Mouse (Mus musculus): ENCODE results near the gene Adgrg3. TPM values are rescaled to one million over a fixed set of nuclear protein-coding genes. Genes with fewer than 3 reads are reported as not detected.
A peak's percentile ranks its signal among the peaks of the same experiment; 100 is the strongest.
"Not testable (repeated sequence)": the region's sequence is repeated elsewhere in the genome, so short reads cannot be mapped to it uniquely, and the experiment has no call there.

The Adgrg3 gene
- polyA plus RNA-seq, 1 experiment from 2014 or later: 3.1 TPM

DNA sequence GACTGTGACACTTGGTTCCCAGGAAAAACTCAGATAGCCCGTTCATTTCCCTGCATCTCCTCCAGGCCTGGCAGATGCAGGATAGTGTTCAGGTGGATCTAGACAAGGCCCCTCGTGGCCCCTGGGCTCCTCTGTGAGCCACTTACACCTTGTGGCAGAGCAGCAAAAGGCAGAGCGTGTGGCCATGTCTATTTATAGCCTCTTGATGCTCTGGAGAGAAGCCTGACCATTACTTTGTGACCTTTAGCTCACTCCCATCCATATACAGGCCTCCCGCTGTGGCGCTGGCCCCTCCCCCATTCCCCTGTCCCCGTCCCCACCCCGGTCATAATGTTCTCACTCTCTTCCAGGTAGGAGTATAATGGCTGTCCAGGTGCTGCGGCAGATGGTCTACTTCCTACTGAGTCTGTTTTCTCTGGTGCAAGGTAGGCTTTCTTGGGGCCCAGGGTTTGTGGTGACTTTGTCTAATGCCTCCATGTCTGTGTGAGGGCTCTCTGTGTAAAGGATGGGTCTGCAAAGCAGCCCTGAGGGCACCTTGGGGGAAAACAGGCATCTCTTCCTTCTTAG, 15.3 kb upstream of the Adgrg3 start:
- H3K9ac ChIP-seq: no peak overlapping the region
- H3K4me2 ChIP-seq: no peak overlapping the region
- WGBS: 42% methylated on average over 8 of the region's 8 CpGs

DNA sequence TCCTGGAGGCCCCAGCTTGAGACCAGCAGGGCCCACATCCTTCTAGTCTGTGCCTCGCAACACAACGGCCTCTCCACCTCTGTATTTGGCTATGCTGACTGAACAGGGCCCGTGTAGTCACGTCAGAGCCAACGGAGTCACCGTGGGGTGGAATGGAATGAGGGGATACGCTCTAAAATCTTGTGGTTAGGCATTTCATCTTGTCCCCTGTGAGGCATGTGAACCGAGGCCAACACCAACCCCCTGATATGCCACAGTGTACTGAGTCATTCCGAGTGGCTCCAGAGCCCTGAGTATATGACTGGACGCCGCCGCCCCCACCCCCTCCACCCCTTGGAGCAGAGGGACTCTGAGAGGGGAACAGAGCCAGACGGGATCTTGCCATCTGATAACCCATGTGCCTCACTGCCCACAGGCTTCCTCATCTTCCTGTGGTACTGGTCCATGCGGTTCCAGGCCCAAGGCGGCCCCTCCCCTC, 5.0 kb upstream of the Adgrg3 start:
- no peak overlapping the region for H3K4me3 ChIP-seq (replicated peaks)
- no peak overlapping the region for H3K4me2 ChIP-seq
- H3K9me3 ChIP-seq: no peaks in the 10 kb centered on the region
- H3K27ac ChIP-seq: no peak overlapping the region
- no peaks in the 10 kb centered on the region for H3K4me1 ChIP-seq
- WGBS: 81% methylated on average over 15 of the region's 15 CpGs
- no peaks in the 10 kb centered on the region for H3K27me3 ChIP-seq (replicated peaks)
- no peak for ATAC-seq (ENCODE audit: insufficient read depth, low FRiP score, low read depth)
- H3K9ac ChIP-seq: no peak overlapping the region
- H3K36me3 ChIP-seq: 0 out of 2 replicates have a peak, but pooled peaks cover 7% of the 10 kb centered on the region

More for the DNA sequence above, 15.3 kb upstream of the Adgrg3 start:
- H3K27ac ChIP-seq: peak overlapping the region; percentile 38; the same call in 1 of the 2 replicates
- H3K4me1 ChIP-seq: peaks cover 34% of the 10 kb centered on the region
- no peaks in the 10 kb centered on the region for H3K9me3 ChIP-seq
- peaks cover 8% of the 10 kb centered on the region; the same call in 1 of the 2 replicates for H3K36me3 ChIP-seq
- ATAC-seq (ENCODE audit: insufficient read depth, low FRiP score, low read depth): 0 out of 2 replicates have a peak, but pooled peaks have one; percentile 3
- no peaks in the 10 kb centered on the region for H3K27me3 ChIP-seq (replicated peaks)
- no peak overlapping the region for H3K4me3 ChIP-seq (replicated peaks)

DNA sequence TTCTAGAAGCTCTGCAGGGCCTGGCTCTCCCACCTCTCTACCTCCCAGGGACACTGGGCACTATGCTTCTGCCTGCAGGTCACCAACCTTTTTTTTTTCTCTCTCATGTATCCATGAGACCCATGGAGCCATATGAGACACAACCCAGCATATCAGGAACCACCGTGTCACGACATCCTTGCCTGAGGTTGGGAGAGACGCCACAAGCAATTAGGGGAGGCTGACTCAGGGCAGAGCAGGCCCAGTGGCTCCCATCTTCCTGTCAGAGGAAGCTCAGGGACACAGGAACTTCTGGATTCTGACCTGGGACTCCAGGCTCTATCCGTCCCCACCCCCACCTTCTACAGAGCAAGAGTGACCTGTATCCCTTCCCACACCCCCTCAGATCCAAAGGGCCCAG, 1.6 kb upstream of the Adgrg3 start:
- Histone ChIP-seq H3K4me3 (replicated peaks) (no peak overlapping the region), H3K36me3 (0 out of 2 replicates have a peak, but pooled peaks cover 7% of the 10 kb centered on the region), H3K27me3 (replicated peaks) (no peaks in the 10 kb centered on the region), H3K27ac (no peak overlapping the region), H3K4me2 (no peak overlapping the region), H3K9ac (no peak overlapping the region), H3K9me3 (no peaks in the 10 kb centered on the region), H3K4me1 (0 out of 2 replicates have a peak, but pooled peaks cover 2% of the 10 kb centered on the region)
- no peak for ATAC-seq (ENCODE audit: insufficient read depth, low FRiP score, low read depth)
- 63% methylated on average over 4 of the region's 4 CpGs for WGBS

DNA sequence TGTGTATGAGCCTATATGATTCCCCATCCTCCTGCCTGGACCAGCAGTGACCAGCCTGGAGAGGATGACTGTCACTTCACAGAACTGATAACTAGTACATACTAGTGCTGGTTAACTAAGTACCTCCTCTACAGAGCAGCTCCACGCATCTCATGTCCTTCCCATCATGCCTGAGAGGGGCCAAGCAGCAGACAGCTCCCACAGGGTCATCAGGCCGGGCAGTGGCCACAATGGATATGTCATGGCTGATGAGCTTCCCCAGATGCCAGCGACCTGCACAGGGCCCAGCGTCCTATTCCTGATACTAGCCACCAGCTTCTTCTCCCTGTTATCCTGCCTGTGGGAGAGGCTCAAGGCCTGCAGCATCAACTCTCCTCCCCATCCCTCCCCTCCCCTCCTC, 808 bp upstream of the Adgrg3 start:
- H3K4me3 ChIP-seq (replicated peaks): no peak overlapping the region
- H3K4me2 ChIP-seq: no peak overlapping the region
- no peak for ATAC-seq (ENCODE audit: insufficient read depth, low FRiP score, low read depth)
- no peaks in the 10 kb centered on the region for H3K36me3 ChIP-seq
- no peaks in the 10 kb centered on the region for H3K27me3 ChIP-seq (replicated peaks)
- no peak overlapping the region for H3K9ac ChIP-seq
- WGBS: 61% methylated on average over 4 of the region's 4 CpGs
- 0 out of 2 replicates have a peak, but pooled peaks cover 2% of the 10 kb centered on the region for H3K4me1 ChIP-seq
- H3K9me3 ChIP-seq: no peaks in the 10 kb centered on the region
- H3K27ac ChIP-seq: no peak overlapping the region

DNA sequence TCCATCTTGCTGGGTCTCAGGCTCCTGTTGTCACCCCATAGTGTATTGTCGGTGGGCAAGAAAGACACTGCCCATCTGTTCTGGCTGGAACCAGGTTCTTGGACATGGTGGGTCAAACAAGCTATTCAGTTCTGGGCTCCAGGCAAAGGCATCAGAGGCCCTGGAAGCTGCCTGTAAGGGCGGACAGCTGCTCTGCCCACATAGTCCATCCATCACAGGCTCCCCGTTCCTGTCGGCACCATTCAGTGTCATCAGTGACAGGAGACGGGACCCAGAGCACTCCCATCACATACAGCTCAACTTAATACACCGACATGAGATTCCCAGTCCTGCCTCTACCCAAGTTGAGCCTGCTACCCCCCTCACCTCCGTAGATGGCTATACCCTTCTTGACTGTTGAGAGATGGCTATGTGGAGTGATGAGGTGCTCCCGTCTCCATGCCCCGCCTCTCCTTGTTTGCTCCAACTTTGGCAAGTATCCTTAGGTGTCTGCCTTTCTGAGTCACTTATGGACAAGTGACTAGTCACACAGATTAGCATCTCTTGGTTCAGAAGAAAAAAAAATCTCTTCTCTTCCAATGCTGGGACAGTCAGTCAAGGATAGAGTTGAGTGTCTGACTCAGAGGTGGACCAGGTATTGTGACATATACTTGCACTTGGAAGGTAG, 610 bp downstream of the Adgrg3 start:
- Histone ChIP-seq H3K27me3 (replicated peaks) (no peaks in the 10 kb centered on the region), H3K9ac (no peak overlapping the region), H3K27ac (no peak overlapping the region), H3K4me3 (replicated peaks) (no peak overlapping the region), H3K4me2 (no peak overlapping the region), H3K4me1 (0 out of 2 replicates have a peak, but pooled peaks cover 2% of the 10 kb centered on the region), H3K36me3 (no peaks in the 10 kb centered on the region), H3K9me3 (no peaks in the 10 kb centered on the region)
- ATAC-seq (ENCODE audit: insufficient read depth, low FRiP score, low read depth): no peak
- WGBS: 57% methylated on average over 9 of the region's 9 CpGs

DNA sequence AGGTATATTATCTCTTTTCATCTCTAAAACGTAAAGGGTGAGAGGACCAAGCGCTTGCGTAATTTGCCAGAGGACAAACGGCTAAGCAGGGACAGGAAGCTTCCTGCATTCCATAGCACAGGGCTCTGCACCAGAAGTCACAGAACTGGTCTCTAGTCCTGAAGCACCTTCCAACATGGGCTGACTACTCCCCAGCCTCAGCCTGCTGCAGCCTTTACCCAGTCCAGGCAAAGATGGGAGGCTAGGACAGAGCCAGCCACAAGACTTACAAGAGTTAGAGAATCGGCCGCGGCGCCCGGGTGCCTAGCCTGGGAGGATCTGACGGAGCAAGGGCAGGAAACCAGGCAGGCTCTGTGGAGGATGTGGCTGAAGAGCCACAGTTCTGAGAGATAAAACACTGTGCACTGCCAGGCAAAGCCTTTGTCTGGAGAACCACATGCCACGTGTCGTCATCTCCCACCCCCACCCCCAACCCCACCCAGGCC, 2.8 kb downstream of the Adgrg3 start:
- peak overlapping the region; percentile 11; the same call in 1 of the 2 replicates for H3K4me2 ChIP-seq
- no peaks in the 10 kb centered on the region for H3K9me3 ChIP-seq
- no peak overlapping the region for H3K9ac ChIP-seq
- no peak overlapping the region for H3K4me3 ChIP-seq (replicated peaks)
- H3K4me1 ChIP-seq: 0 out of 2 replicates have a peak, but pooled peaks cover 2% of the 10 kb centered on the region
- H3K27me3 ChIP-seq (replicated peaks): no peaks in the 10 kb centered on the region
- 50% methylated on average over 12 of the region's 12 CpGs for WGBS
- no peak for ATAC-seq (ENCODE audit: insufficient read depth, low FRiP score, low read depth)
- peak overlapping the region; percentile 28; the same call in 1 of the 2 replicates for H3K27ac ChIP-seq
- H3K36me3 ChIP-seq: no peaks in the 10 kb centered on the region

DNA sequence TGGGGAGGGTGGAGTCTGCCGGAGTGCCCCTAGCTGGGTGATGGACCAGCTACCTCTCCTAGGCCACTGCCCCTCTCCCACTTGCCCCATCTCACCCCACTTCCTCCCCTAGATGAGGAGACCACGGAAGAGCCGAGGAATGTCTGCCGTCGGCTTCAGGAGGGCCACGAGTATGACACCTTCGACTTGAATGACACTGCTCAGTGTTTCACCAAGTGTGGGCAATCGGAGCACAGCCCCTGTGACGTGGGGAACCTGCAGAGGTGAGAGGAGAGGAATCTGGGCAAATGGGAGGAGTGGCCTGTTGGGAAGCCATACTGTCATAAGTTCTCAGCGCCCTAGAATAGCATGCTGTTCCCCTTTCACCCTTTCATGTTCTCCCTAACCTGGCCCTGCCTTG, 3.3 kb downstream of the Adgrg3 start:
- H3K9ac ChIP-seq: no peak overlapping the region
- H3K4me2 ChIP-seq: no peak overlapping the region
- WGBS: 71% methylated on average over 10 of the region's 10 CpGs
- H3K36me3 ChIP-seq: no peaks in the 10 kb centered on the region
- H3K4me3 ChIP-seq (replicated peaks): no peak overlapping the region
- no peaks in the 10 kb centered on the region for H3K9me3 ChIP-seq
- no peaks in the 10 kb centered on the region for H3K27me3 ChIP-seq (replicated peaks)
- H3K4me1 ChIP-seq: 0 out of 2 replicates have a peak, but pooled peaks cover 2% of the 10 kb centered on the region
- H3K27ac ChIP-seq: no peak overlapping the region
- ATAC-seq (ENCODE audit: insufficient read depth, low FRiP score, low read depth): no peak

DNA sequence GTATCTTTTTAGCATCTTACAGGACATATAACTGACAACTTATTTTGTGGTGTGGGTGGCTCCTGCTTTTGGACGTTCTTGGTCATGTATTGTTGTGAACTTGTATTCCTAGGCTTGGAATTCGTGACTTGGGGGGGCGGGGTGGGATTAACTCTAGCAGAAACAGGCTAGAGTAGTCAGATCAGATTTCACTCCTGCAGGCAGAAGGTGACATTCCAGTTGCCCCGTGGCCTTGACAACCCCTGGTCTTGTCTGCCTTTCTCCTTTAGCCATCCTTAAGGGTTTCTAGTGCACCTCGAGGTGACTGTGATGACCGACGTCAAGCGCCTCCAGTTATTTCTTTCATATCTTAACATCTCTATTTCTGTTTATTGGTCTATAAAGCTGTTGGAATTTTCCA, 5.7 kb downstream of the Adgrg3 start:
- 23% methylated on average over 8 of the region's 8 CpGs for WGBS
- Histone ChIP-seq H3K4me2 (no peak overlapping the region), H3K36me3 (no peaks in the 10 kb centered on the region), H3K4me1 (0 out of 2 replicates have a peak, but pooled peaks cover 2% of the 10 kb centered on the region), H3K9ac (no peak overlapping the region), H3K9me3 (no peaks in the 10 kb centered on the region), H3K27me3 (replicated peaks) (no peaks in the 10 kb centered on the region), H3K27ac (no peak overlapping the region), H3K4me3 (replicated peaks) (no peak overlapping the region)
- no peak for ATAC-seq (ENCODE audit: insufficient read depth, low FRiP score, low read depth)

DNA sequence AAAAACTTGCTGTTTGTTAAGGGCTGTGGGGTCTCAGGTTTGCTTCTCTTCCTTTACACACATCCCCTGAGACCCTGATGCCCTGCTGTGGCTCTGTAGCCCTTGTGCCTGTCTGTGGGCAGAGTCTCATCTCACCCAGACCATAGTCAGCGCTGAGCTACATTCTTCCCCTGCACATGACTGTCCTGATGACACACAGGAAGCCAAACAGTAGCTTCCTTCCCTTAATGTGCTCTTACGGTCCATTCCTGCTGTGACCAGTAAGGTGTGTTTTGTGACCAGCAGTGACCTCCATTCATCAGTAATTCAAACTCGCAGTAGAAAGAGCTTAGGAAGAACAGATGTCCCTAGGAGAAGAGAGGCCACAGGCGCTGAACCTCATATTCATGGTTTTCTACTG, 6.9 kb downstream of the Adgrg3 start:
- H3K4me3 ChIP-seq (replicated peaks): no peak overlapping the region
- 0 out of 2 replicates have a peak, but pooled peaks cover 2% of the 10 kb centered on the region for H3K4me1 ChIP-seq
- H3K27me3 ChIP-seq (replicated peaks): no peaks in the 10 kb centered on the region
- ATAC-seq (ENCODE audit: insufficient read depth, low FRiP score, low read depth): no peak
- WGBS: 69% methylated on average over 4 of the region's 4 CpGs
- H3K4me2 ChIP-seq: no peak overlapping the region
- no peaks in the 10 kb centered on the region for H3K36me3 ChIP-seq
- H3K27ac ChIP-seq: no peak overlapping the region
- no peaks in the 10 kb centered on the region for H3K9me3 ChIP-seq
- no peak overlapping the region for H3K9ac ChIP-seq

DNA sequence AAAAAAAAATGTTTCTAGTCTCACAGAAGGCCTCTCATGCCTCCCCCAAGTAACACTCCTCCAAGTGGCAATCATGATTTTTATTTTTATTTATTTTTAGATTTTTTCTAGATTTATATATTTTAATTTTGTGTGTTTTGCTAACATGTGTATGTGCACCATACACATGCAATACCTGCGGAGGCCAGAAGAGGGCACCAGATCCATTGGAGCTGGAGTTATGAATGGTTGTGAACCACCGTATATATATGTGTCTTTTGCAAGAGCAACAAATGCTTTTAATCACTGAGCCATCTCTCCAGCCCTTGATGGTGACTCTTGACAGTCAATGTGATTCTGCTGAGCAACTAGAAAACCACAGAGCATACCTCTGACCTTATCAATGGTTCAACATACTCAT, 7.9 kb downstream of the Adgrg3 start:
- WGBS: 63% methylated on average over 2 of the region's 2 CpGs
- Histone ChIP-seq H3K4me2 (no peak overlapping the region), H3K4me1 (0 out of 2 replicates have a peak, but pooled peaks cover under 1% of the 10 kb centered on the region), H3K9me3 (no peaks in the 10 kb centered on the region), H3K9ac (no peak overlapping the region), H3K27ac (no peak overlapping the region), H3K4me3 (replicated peaks) (no peak overlapping the region), H3K27me3 (replicated peaks) (no peaks in the 10 kb centered on the region), H3K36me3 (no peaks in the 10 kb centered on the region)
- ATAC-seq (ENCODE audit: insufficient read depth, low FRiP score, low read depth): no peak

DNA sequence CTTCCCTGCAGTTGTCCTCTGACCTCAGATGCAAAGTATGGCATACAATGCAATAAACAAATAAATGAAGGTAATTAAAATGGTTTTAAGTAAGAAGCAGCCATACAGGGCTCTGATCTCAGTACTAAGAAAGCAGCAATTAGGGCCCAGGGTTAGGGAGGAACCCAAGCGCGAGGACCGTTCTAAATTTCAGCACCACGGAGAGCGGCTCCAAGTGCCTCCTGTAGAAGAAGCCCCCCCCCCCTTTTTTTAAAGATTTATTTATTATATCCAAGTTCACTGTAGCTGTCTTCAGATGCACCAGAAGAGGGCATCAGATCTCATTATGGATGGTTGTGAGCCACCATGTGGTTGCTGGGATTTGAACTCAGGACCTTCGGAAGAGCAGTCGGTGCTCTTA, 10.9 kb downstream of the Adgrg3 start:
- not testable (repeated sequence) for H3K27me3 ChIP-seq (replicated peaks); H3K4me3 ChIP-seq (replicated peaks); H3K4me2 ChIP-seq; H3K27ac ChIP-seq; ATAC-seq (ENCODE audit: insufficient read depth, low FRiP score, low read depth); H3K36me3 ChIP-seq; H3K4me1 ChIP-seq; H3K9ac ChIP-seq; H3K9me3 ChIP-seq
- 59% methylated on average over 7 of the region's 7 CpGs for WGBS

All from stomach, embryonic 15.5 days (tissue).